Mouse (Mus musculus) olfactory bulb, adult 2 months (tissue): ENCODE measurements around the gene Dennd1a.

Source experiments
- CTCF ChIP-seq: fragments of 200-500 bp; IDR thresholded peaks from 2 replicates; pipeline ENCODE4 v1.5.1; 2012; ENCODE audit warnings: low read depth, mild to moderate bottlenecking, low read length, moderate library complexity; ENCODE audit not compliant: insufficient read depth
- POLR2A ChIP-seq: fragments of 200-500 bp; IDR thresholded peaks from 2 replicates; pipeline ENCODE4 v1.6.1; 2012; ENCODE audit warnings: mild to moderate bottlenecking, low read depth, low read length, moderate library complexity; ENCODE audit not compliant: insufficient read depth

DNA sequence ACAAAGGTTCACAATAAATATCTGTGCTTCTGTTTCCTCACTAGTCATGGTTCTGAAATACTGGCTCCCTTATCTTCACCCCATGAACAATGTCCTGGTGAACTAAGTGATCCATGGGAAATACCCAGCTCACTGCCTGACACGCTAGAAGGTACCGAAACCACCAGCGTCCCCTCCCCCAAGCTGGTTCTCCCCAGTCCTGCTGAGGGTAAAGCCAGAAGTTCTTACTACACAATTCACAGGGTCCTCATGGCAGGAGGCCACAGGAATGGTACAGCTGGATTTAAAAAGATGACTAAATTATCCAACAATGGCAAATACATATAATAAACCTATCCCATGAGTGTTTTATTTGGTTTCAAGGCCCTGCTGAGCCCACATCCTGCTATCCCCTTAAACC is 378.9 kb downstream of the Dennd1a start:
- TF ChIP-seq POLR2A (no peak), CTCF (no peak)
